Mouse (Mus musculus) T-cell, adult 66 days (primary cell): ENCODE results near the gene Creb3l2. TPM values are rescaled to one million over a fixed set of nuclear protein-coding genes. Genes with fewer than 3 reads are reported as not detected.

Source experiments
- total RNA-seq, 2 experiments: library from RNA; stranded (reverse); gene quantifications; 3 replicates in 1 of 2; 4 replicates in 1 of 2; pipeline ENCODE4 v1.2.4; 2023

Gene Creb3l2
- total RNA-seq, result 1 to 10 TPM; 4.4 to 4.8 TPM

DNA sequence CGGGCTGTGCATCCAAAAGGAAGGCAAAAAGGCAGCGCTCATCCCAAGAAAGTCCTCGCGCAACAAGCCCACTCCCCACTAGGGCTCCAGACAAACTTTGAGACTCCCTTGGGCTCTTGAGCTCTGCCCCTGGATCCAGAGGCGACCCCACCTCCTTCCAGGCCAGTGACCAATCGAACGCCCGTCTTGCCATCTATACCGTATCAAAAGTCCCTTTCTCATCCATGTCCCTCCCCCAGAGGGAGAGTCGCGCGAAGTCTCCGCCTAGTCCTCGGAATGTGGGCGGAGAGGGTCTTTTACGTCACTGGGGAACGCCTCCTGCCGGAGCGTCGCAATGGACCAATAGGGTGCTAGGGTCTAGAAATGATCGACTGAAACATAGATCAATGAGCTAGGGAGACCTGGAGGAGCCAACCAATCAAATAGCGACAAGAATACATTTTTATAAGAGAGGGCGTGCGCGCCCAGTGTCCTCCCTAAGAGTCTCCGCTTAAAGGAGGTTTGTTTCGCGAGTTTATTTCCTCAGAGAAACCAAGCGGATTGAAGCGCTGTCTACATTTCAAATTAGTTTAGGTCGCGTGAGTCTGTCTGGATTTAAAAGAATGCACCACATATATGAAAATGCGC, at the start of gene Creb3l2:
Gene Creb3l2 (minus strand): TSS at position 106 of the 627 bp plus-strand sequence.

DNA sequence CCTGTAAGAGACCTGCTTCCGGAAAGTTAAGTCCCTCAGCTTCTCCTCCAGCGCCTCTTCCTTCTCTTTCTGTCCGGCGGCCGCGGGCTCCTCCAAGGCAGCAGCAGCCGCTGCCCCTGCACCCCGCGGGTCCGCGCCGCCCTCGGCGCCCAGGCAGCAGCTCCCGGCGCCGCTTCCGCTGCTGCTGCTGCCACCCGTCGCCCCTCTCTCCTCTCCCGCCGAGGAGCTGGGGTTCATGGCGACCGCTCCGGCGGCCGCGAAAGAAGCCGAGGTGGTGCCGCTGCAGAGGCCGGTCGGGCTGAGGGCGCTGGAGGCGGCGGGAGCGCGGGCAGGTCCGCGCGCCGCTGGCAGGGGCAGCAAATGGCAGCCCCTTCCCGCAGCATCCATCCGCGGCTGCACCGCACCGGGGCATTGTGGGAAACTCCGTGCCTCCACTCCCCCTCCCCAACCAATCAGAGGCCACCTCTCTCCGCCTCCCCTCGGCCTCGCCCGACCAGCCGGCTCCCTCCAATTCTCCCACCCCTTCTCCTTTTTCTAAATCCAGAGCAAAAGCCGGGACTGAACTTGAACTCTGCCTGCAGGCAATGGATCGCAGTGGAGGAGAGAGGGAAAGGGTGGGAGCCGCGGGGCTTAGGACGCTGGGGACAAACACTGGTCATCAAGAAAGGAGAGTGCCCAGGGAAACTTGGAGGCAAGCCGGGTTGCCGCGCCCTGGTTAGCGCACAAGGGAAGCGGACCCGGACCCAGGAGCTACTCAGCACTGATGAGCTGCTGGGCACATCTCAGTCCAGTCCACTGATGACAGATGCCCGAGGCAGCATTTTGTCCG, 142.2 kb downstream of the Creb3l2 start, which contains the start of gene Dgki:
Gene Dgki (minus strand): TSS at position 623 of the 829 bp plus-strand sequence.

Other genes starting within 250 kb of the Creb3l2 start
- gene Dgki, start 142.0 kb downstream of the Creb3l2 start, total RNA-seq, result 1 to 10 TPM in 1 of 2 experiments, under 1 TPM in 1; 0.61 to 1.0 TPM
- gene Akr1d1, start 88.0 kb upstream of the Creb3l2 start, total RNA-seq, result not detected